Mouse (Mus musculus): ENCODE measurements around the gene Cyp26b1. TPM values are rescaled to one million over a fixed set of nuclear protein-coding genes. Genes with fewer than 3 reads are reported as not detected.

The Cyp26b1 gene
- total RNA-seq, 1 experiment from 2014 or later = not detected

GRCm38 (mm10) chr6:84570039-84570438, 23.7 kb downstream of the Cyp26b1 start:
- no peak for ATAC-seq (ENCODE audit: extremely low read depth, insufficient number of reproducible peaks, low FRiP score, poor library complexity, severe bottlenecking)

- no peak for ATAC-seq (ENCODE audit: extremely low read depth, insufficient number of reproducible peaks, low FRiP score, poor library complexity, severe bottlenecking)
Measured at GRCm38 (mm10) chr6:84569590-84569989, 24.1 kb downstream of the Cyp26b1 start.

- ATAC-seq (ENCODE audit: extremely low read depth, insufficient number of reproducible peaks, low FRiP score, poor library complexity, severe bottlenecking) = no peak
Measured at GRCm38 (mm10) chr6:84568880-84569279, 24.8 kb downstream of the Cyp26b1 start.

GRCm38 (mm10) chr6:84567696-84568095, 26.0 kb downstream of the Cyp26b1 start:
- no peak for ATAC-seq (ENCODE audit: extremely low read depth, insufficient number of reproducible peaks, low FRiP score, poor library complexity, severe bottlenecking)

- ATAC-seq (ENCODE audit: extremely low read depth, insufficient number of reproducible peaks, low FRiP score, poor library complexity, severe bottlenecking) = no peak
Measured at GRCm38 (mm10) chr6:84566825-84567224, 26.9 kb downstream of the Cyp26b1 start.

- no peak for ATAC-seq (ENCODE audit: extremely low read depth, insufficient number of reproducible peaks, low FRiP score, poor library complexity, severe bottlenecking)
Measured at GRCm38 (mm10) chr6:84565245-84565644, 28.5 kb downstream of the Cyp26b1 start.

GRCm38 (mm10) chr6:84562948-84563347, 30.8 kb downstream of the Cyp26b1 start:
- no peak for ATAC-seq (ENCODE audit: extremely low read depth, insufficient number of reproducible peaks, low FRiP score, poor library complexity, severe bottlenecking)

GRCm38 (mm10) chr6:84561171-84561570, 32.5 kb downstream of the Cyp26b1 start:
- ATAC-seq (ENCODE audit: extremely low read depth, insufficient number of reproducible peaks, low FRiP score, poor library complexity, severe bottlenecking) = no peak

GRCm38 (mm10) chr6:84549852-84550437, 43.8 kb downstream of the Cyp26b1 start:
- no peak for ATAC-seq (ENCODE audit: extremely low read depth, insufficient number of reproducible peaks, low FRiP score, poor library complexity, severe bottlenecking)

- no peak for ATAC-seq (ENCODE audit: extremely low read depth, insufficient number of reproducible peaks, low FRiP score, poor library complexity, severe bottlenecking)
Measured at GRCm38 (mm10) chr6:84545428-84545827, 48.3 kb downstream of the Cyp26b1 start.

- ATAC-seq (ENCODE audit: extremely low read depth, insufficient number of reproducible peaks, low FRiP score, poor library complexity, severe bottlenecking) = no peak
Measured at GRCm38 (mm10) chr6:84544359-84544758, 49.3 kb downstream of the Cyp26b1 start.

GRCm38 (mm10) chr6:84543516-84543915, 50.2 kb downstream of the Cyp26b1 start:
- no peak for ATAC-seq (ENCODE audit: extremely low read depth, insufficient number of reproducible peaks, low FRiP score, poor library complexity, severe bottlenecking)

- ATAC-seq (ENCODE audit: extremely low read depth, insufficient number of reproducible peaks, low FRiP score, poor library complexity, severe bottlenecking) = no peak
Measured at GRCm38 (mm10) chr6:84539924-84540323, 53.8 kb downstream of the Cyp26b1 start.

- ATAC-seq (ENCODE audit: extremely low read depth, insufficient number of reproducible peaks, low FRiP score, poor library complexity, severe bottlenecking) = no peak
Measured at GRCm38 (mm10) chr6:84538681-84539080, 55.0 kb downstream of the Cyp26b1 start.

- ATAC-seq (ENCODE audit: extremely low read depth, insufficient number of reproducible peaks, low FRiP score, poor library complexity, severe bottlenecking) = no peak
Measured at GRCm38 (mm10) chr6:84537611-84538197, 56.0 kb downstream of the Cyp26b1 start.

GRCm38 (mm10) chr6:84534944-84535343, 58.8 kb downstream of the Cyp26b1 start:
- ATAC-seq (ENCODE audit: extremely low read depth, insufficient number of reproducible peaks, low FRiP score, poor library complexity, severe bottlenecking) = no peak

GRCm38 (mm10) chr6:84529912-84530311, 63.8 kb downstream of the Cyp26b1 start:
- ATAC-seq (ENCODE audit: extremely low read depth, insufficient number of reproducible peaks, low FRiP score, poor library complexity, severe bottlenecking) = no peak

- ATAC-seq (ENCODE audit: extremely low read depth, insufficient number of reproducible peaks, low FRiP score, poor library complexity, severe bottlenecking) = no peak
Measured at GRCm38 (mm10) chr6:84524901-84525601, 68.7 kb downstream of the Cyp26b1 start.

Measured in neutrophil, adult 5-6 weeks (primary cell).